Mouse (Mus musculus) right cerebral cortex, postnatal 10 days (tissue): Measurements from ENCODE around the gene Tgm2.

Experiments
- DNase-seq, 2 experiments: peaks; one replicate each; pipeline ENCODE4 v3.0.0; 2021; ENCODE audit warnings: low spot score in 2 of 2

The Tgm2 gene

GRCm38 (mm10) chr2:158070885-158071632, 75.2 kb downstream of the Tgm2 start:
- no peak for DNase-seq

GRCm38 (mm10) chr2:158068444-158068971, 77.7 kb downstream of the Tgm2 start:
- no peak for DNase-seq

GRCm38 (mm10) chr2:158067260-158067824, 78.9 kb downstream of the Tgm2 start:
- no peak for DNase-seq

- no peak for DNase-seq
Observed at GRCm38 (mm10) chr2:158066456-158066855, 79.8 kb downstream of the Tgm2 start.
